Mouse (Mus musculus) intestine, embryonic 15.5 days (tissue): ENCODE data around the gene Gm765. TPM values are rescaled to one million over a fixed set of nuclear protein-coding genes. Genes with fewer than 3 reads are reported as not detected.

Experiments
- ATAC-seq: fragments of 200-750 bp; cut with Nextera tagmentation; 2 replicates; pipeline ENCODE4 v1.8.0; 2017; ENCODE audit warnings: moderate TSS enrichment, moderate library complexity
- H3K27ac ChIP-seq: fragments of 300-500 bp; sonication (generic); 2 replicates; pipeline ENCODE4 v1.5.1; 2015; ENCODE audit warnings: mild to moderate bottlenecking, inconsistent platforms
- H3K27me3 ChIP-seq: fragments of 300-500 bp; sonication (generic); replicated peaks from 2 replicates; pipeline ENCODE4 v1.6.1; 2015; ENCODE audit warnings: inconsistent platforms
- H3K36me3 ChIP-seq: fragments of 300-500 bp; sonication (generic); 2 replicates; pipeline ENCODE4 v1.6.1; 2015; ENCODE audit warnings: inconsistent platforms
- H3K4me1 ChIP-seq: fragments of 300-500 bp; sonication (generic); replicated peaks from 2 replicates; pipeline ENCODE4 v1.6.1; 2015; ENCODE audit warnings: inconsistent platforms
- H3K4me2 ChIP-seq: fragments of 300-500 bp; sonication (generic); replicated peaks from 2 replicates; pipeline ENCODE4 v1.6.1; 2015; ENCODE audit warnings: mild to moderate bottlenecking, inconsistent platforms
- H3K4me3 ChIP-seq: fragments of 300-500 bp; sonication (generic); replicated peaks from 2 replicates; pipeline ENCODE4 v1.5.1; 2015; ENCODE audit warnings: inconsistent platforms
- H3K9ac ChIP-seq: fragments of 300-500 bp; sonication (generic); 2 replicates; pipeline ENCODE4 v1.6.1; 2015; ENCODE audit warnings: inconsistent platforms
- H3K9me3 ChIP-seq: fragments of 300-500 bp; sonication (generic); 2 replicates; pipeline ENCODE4 v1.6.1; 2016; ENCODE audit warnings: inconsistent platforms
- WGBS: fragments of 180-500 bp; shearing (Covaris S2); methylation state at CpG from one replicate; pipeline ENCODE4 v1.1.7; 2015; 5-methylcytosine and 5-hydroxymethylcytosine counted together
- polyA plus RNA-seq: library from polyadenylated mRNA; unstranded; fragments of >200 nt; fragmentation: Nextera tagmentation; extraction: Ambion mirVana; gene quantifications from 2 replicates; pipeline ENCODE4 v1.2.1, GENCODE M21; 2015

Gm765 gene
- not detected in 2 replicates for polyA plus RNA-seq

DNA sequence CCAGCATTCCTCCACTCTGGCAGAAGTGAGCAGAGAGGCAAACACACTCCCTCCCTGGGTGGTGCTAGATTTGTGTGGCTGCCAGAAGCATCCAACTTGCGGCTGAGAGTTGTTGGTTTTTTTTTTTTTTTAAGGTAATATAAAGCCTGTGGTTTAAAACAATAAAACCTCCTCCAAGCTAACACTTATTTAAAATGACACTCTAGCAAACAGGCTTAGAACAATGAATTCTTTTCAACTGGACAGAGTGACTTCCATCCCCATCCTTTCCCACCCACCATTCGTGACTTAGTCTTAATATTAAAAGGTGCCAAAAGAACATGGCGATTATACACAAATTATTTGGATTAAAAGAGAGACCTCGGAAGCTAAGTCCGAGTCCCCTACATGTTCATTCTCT lies at the start of gene Gm765:
Gene Gm765, minus strand, starts transcription at position 101 of the 400 bp plus-strand sequence.
- H3K27ac ChIP-seq: no peak within 1 kb of the TSS

DNA sequence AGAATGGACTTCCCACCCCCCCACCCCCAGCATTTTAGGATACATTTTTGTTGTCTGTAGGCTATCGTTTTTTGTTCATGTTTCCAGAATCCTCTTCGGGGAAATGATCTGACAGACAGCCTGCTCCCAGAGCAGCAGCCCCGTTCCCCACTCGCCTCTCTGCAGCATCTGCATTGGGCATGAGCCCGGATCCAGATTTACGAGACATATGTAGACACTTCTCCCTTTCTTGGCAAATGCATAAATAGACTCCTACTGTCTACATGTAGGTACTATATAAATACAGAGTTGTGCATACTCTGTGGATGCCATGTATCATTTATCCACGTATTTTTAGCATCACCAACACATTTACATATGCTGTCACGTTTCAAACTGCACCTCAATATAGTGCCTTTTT lies 42.9 kb upstream of the Gm765 start:
- no peak overlapping the region for H3K4me2 ChIP-seq
- H3K36me3 ChIP-seq: no peaks in the 10 kb centered on the region
- WGBS: 78% methylated on average over 8 of the region's 8 CpGs
- no peaks in the 10 kb centered on the region for H3K9me3 ChIP-seq
- H3K9ac ChIP-seq: no peak overlapping the region
- H3K27ac ChIP-seq: no peak overlapping the region
- no peaks in the 10 kb centered on the region for H3K4me1 ChIP-seq
- no peak for ATAC-seq
- H3K27me3 ChIP-seq: no peaks in the 10 kb centered on the region
- H3K4me3 ChIP-seq: no peak overlapping the region

More for the DNA sequence above, at the start of gene Gm765:
- 80% methylated on average over 5 of the region's 5 CpGs for WGBS
- H3K9me3 ChIP-seq: no peaks in the 10 kb centered on the region
- H3K36me3 ChIP-seq: no peaks in the 10 kb centered on the region
- H3K27me3 ChIP-seq: no peaks in the 10 kb centered on the region
- no peak within 1 kb of the TSS for H3K9ac ChIP-seq
- no peak within 1 kb of the TSS for H3K4me3 ChIP-seq
- no peak within 1 kb of the TSS for H3K4me2 ChIP-seq
- ATAC-seq: no peak
- H3K4me1 ChIP-seq: no peaks in the 10 kb centered on the region

DNA sequence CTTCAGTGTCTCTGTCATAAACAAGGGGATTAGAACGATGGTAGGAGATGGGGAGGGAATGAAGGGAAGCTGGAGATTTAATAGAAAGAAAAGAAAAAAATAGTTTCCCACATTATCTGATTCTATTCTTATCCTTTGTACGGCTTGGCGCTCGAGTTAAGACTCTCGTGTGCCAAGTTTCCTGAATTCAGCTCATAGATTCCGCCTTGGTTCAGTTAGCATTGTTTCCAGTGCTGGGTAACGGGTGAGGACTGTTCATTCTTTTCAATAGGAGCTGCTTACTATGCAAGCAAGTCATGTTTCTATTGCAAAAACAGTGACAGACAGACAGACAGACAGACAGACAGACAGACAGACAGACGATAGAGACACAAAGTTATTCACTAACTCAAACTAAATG lies 41.9 kb upstream of the Gm765 start:
- H3K36me3 ChIP-seq: no peaks in the 10 kb centered on the region
- no peak overlapping the region for H3K27ac ChIP-seq
- H3K4me1 ChIP-seq: no peaks in the 10 kb centered on the region
- no peaks in the 10 kb centered on the region for H3K9me3 ChIP-seq
- WGBS: 82% methylated on average over 8 of the region's 8 CpGs
- no peak overlapping the region for H3K4me3 ChIP-seq
- no peak overlapping the region for H3K4me2 ChIP-seq
- no peak overlapping the region for H3K9ac ChIP-seq
- H3K27me3 ChIP-seq: no peaks in the 10 kb centered on the region
- no peak for ATAC-seq

DNA sequence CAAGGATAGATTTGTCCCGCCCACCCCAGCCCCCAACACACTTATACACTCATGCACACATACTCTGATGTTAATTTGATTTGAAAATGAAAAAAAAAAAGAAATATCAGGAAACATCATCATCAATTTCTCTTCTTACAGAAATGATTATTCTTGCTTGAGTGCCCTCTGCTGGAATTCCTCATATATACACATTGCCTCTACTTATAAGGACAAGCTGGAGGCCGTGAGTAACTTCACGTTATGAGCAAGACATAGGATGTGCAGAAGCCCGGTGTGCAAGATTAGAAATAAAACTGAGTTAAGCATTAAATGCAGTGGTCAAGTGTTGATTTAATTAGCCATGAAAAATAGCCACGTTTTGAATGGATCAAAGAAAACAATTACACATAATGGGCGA lies 40.9 kb upstream of the Gm765 start:
- no peak overlapping the region for H3K27ac ChIP-seq
- H3K27me3 ChIP-seq: no peaks in the 10 kb centered on the region
- no peak overlapping the region for H3K4me3 ChIP-seq
- no peak overlapping the region for H3K9ac ChIP-seq
- no peak overlapping the region for H3K4me2 ChIP-seq
- 46% methylated on average over 6 of the region's 6 CpGs for WGBS
- no peaks in the 10 kb centered on the region for H3K4me1 ChIP-seq
- ATAC-seq: no peak
- H3K36me3 ChIP-seq: no peaks in the 10 kb centered on the region
- H3K9me3 ChIP-seq: no peaks in the 10 kb centered on the region

DNA sequence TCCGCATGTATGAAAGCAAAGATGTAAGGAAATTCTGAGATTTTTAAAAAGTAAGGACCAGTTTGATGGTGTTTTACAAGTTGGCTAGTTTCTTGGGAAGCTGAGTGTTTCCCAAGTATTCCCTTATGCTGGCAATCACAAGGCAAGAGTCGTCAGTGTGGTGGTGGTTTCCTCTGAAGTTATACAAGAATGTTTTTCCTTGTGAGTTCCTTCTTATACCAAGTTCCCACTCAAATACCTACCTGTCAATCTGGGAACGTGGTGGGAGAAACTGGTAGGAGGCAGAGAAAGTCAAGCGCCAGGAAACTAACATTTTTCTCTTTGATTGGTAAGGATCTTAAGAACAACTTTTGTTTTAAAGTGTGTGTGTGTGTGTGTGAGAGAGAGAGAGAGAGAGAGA lies 23.6 kb upstream of the Gm765 start:
- Histone ChIP-seq H3K9me3 (no peaks in the 10 kb centered on the region), H3K27ac (no peak overlapping the region), H3K4me1 (no peaks in the 10 kb centered on the region), H3K4me3 (no peak overlapping the region), H3K36me3 (no peaks in the 10 kb centered on the region), H3K27me3 (no peaks in the 10 kb centered on the region), H3K4me2 (no peak overlapping the region), H3K9ac (no peak overlapping the region)
- ATAC-seq: no peak
- WGBS: 79% methylated on average over 4 of the region's 4 CpGs

GRCm38 (mm10) chr6:98355271-98355670 lies 12.7 kb upstream of the Gm765 start:
- Histone ChIP-seq H3K9ac (no peak overlapping the region), H3K4me1 (no peaks in the 10 kb centered on the region), H3K9me3 (no peaks in the 10 kb centered on the region), H3K4me3 (no peak overlapping the region), H3K4me2 (no peak overlapping the region), H3K27ac (no peak overlapping the region), H3K27me3 (no peaks in the 10 kb centered on the region), H3K36me3 (no peaks in the 10 kb centered on the region)
- no peak for ATAC-seq
- 79% methylated on average over 5 of the region's 5 CpGs for WGBS

- no peaks in the 10 kb centered on the region for H3K27me3 ChIP-seq
- no peaks in the 10 kb centered on the region for H3K36me3 ChIP-seq
- H3K4me1 ChIP-seq: no peaks in the 10 kb centered on the region
- H3K9me3 ChIP-seq: no peaks in the 10 kb centered on the region
- no peak overlapping the region for H3K9ac ChIP-seq
- 89% methylated on average over 3 of the region's 3 CpGs for WGBS
- H3K4me2 ChIP-seq: no peak overlapping the region
- no peak overlapping the region for H3K27ac ChIP-seq
- no peak for ATAC-seq
- H3K4me3 ChIP-seq: no peak overlapping the region
These were observed 10.7 kb upstream of the Gm765 start for GRCm38 (mm10) chr6:98353285-98353684.

GRCm38 (mm10) chr6:98332714-98333113 lies 9.8 kb downstream of the Gm765 start:
- H3K4me2 ChIP-seq: no peak overlapping the region
- H3K36me3 ChIP-seq: no peaks in the 10 kb centered on the region
- 94% methylated on average over 2 of the region's 2 CpGs for WGBS
- H3K27me3 ChIP-seq: no peaks in the 10 kb centered on the region
- no peak overlapping the region for H3K27ac ChIP-seq
- no peaks in the 10 kb centered on the region for H3K9me3 ChIP-seq
- H3K4me3 ChIP-seq: no peak overlapping the region
- H3K4me1 ChIP-seq: no peaks in the 10 kb centered on the region
- ATAC-seq: no peak
- no peak overlapping the region for H3K9ac ChIP-seq

- H3K27me3 ChIP-seq: no peaks in the 10 kb centered on the region
- H3K9ac ChIP-seq: no peak overlapping the region
- ATAC-seq: peak; percentile 75
- no peak overlapping the region for H3K4me2 ChIP-seq
- 56% methylated on average over 5 of the region's 5 CpGs for WGBS
- no peak overlapping the region for H3K4me3 ChIP-seq
- no peak overlapping the region for H3K27ac ChIP-seq
- H3K9me3 ChIP-seq: no peaks in the 10 kb centered on the region
- H3K4me1 ChIP-seq: no peaks in the 10 kb centered on the region
- no peaks in the 10 kb centered on the region for H3K36me3 ChIP-seq
These were observed 30.9 kb downstream of the Gm765 start for GRCm38 (mm10) chr6:98311659-98312058.

GRCm38 (mm10) chr6:98307647-98308046 lies 34.9 kb downstream of the Gm765 start:
- no peaks in the 10 kb centered on the region for H3K36me3 ChIP-seq
- WGBS: 66% methylated on average over 3 of the region's 3 CpGs
- no peak overlapping the region for H3K4me2 ChIP-seq
- H3K4me1 ChIP-seq: no peaks in the 10 kb centered on the region
- ATAC-seq: no peak
- no peak overlapping the region for H3K4me3 ChIP-seq
- no peak overlapping the region for H3K27ac ChIP-seq
- H3K9ac ChIP-seq: no peak overlapping the region
- no peaks in the 10 kb centered on the region for H3K9me3 ChIP-seq
- no peaks in the 10 kb centered on the region for H3K27me3 ChIP-seq

GRCm38 (mm10) chr6:98307159-98307558 lies 35.4 kb downstream of the Gm765 start:
- WGBS: 78% methylated on average over 7 of the region's 7 CpGs
- Histone ChIP-seq H3K36me3 (no peaks in the 10 kb centered on the region), H3K27ac (no peak overlapping the region), H3K4me1 (no peaks in the 10 kb centered on the region), H3K9ac (no peak overlapping the region), H3K9me3 (no peaks in the 10 kb centered on the region), H3K4me2 (no peak overlapping the region), H3K27me3 (no peaks in the 10 kb centered on the region), H3K4me3 (no peak overlapping the region)
- ATAC-seq: no peak

DNA sequence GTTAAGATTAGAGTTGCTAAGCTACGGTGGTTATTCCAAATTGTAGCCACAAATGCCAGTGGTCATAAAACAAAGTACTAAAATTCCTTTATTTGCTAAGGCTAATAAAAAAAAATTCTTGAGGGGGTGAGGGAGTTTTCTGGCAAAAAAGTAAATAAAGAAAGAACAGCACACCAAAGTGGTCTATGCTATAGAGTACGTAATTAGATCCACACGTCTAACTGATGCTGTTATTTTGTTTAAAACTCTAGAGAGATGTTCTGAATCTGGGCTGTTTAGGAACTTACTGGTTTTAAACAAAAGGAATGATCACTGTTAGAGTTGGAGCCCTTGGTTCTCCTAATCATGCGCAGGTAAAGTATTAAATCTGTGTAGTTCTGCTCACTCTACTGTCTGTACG lies 50.5 kb downstream of the Gm765 start:
- ATAC-seq: no peak
- Histone ChIP-seq H3K36me3 (no peaks in the 10 kb centered on the region), H3K27me3 (no peaks in the 10 kb centered on the region), H3K9ac (no peak overlapping the region), H3K4me3 (no peak overlapping the region), H3K4me2 (no peak overlapping the region), H3K9me3 (no peaks in the 10 kb centered on the region), H3K4me1 (no peaks in the 10 kb centered on the region), H3K27ac (no peak overlapping the region)
- WGBS: 67% methylated on average over 5 of the region's 5 CpGs

DNA sequence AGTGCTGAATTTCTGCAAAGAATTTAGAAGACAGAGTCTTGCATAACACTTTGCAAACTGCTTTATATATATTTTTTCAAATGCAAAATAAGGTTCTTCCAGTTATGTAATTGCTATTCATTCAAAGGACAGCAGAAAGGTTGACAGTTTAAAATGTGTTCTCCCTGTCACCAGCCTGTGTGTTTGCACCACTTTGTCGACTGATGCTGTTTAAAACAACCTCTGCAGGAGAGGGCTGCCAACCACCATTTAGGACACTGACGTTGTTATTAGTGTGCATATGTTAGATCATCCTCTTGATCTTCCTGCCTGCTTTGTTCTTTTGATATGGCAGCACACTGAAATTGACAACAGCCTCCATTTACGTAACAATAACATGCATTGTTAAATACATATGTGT lies 54.2 kb downstream of the Gm765 start:
- H3K27ac ChIP-seq: no peak overlapping the region
- no peaks in the 10 kb centered on the region for H3K36me3 ChIP-seq
- H3K4me3 ChIP-seq: no peak overlapping the region
- H3K9ac ChIP-seq: no peak overlapping the region
- H3K4me2 ChIP-seq: no peak overlapping the region
- H3K4me1 ChIP-seq: no peaks in the 10 kb centered on the region
- H3K27me3 ChIP-seq: no peaks in the 10 kb centered on the region
- no peak for ATAC-seq
- H3K9me3 ChIP-seq: no peaks in the 10 kb centered on the region
- WGBS: 50% methylated on average over 3 of the region's 3 CpGs

DNA sequence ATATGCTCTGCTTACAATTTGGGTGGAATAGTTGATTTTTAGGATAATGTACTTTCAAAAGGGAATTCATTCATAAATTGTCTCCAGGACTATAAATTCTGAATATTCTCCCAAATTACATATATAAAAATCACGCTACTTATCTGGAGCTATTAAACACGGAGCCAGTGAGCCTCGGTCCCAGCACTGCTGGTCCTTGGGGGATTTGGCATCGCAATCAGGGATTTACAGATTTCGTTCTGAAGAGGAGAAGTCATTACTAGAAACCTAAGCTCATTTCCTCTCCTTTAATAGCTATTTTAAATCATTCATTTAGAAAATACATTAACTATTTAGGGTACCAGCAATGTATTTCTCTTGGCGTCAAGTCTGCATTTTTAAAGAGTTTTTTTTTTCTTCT lies 55.0 kb downstream of the Gm765 start:
- Histone ChIP-seq H3K27me3 (no peaks in the 10 kb centered on the region), H3K36me3 (no peaks in the 10 kb centered on the region), H3K4me2 (no peak overlapping the region), H3K27ac (no peak overlapping the region), H3K9me3 (no peaks in the 10 kb centered on the region), H3K9ac (no peak overlapping the region), H3K4me3 (no peak overlapping the region), H3K4me1 (no peaks in the 10 kb centered on the region)
- WGBS: 69% methylated on average over 6 of the region's 6 CpGs
- no peak for ATAC-seq
